Mouse (Mus musculus) kidney, embryonic 15.5 days (tissue): ENCODE measurements around the gene Dmrt1. TPM values are rescaled to one million over a fixed set of nuclear protein-coding genes. Genes with fewer than 3 reads are reported as not detected.

Experiments used
- ATAC-seq: fragments of 200-750 bp; cut with Nextera tagmentation; replicated peaks from 2 replicates; pipeline ENCODE4 v1.8.0; 2017; ENCODE audit warnings: moderate TSS enrichment; ENCODE audit not compliant: low FRiP score
- H3K27ac ChIP-seq: fragments of 300-500 bp; sonication (generic); 2 replicates; pipeline ENCODE4 v1.5.1; 2015; ENCODE audit warnings: mild to moderate bottlenecking, inconsistent platforms
- H3K27me3 ChIP-seq: fragments of 300-500 bp; sonication (generic); 2 replicates; pipeline ENCODE4 v1.6.1; 2015; ENCODE audit warnings: inconsistent platforms
- H3K36me3 ChIP-seq: fragments of 300-500 bp; sonication (generic); 2 replicates; pipeline ENCODE4 v1.6.1; 2015; ENCODE audit warnings: inconsistent platforms
- H3K4me1 ChIP-seq: fragments of 300-500 bp; sonication (generic); 2 replicates; pipeline ENCODE4 v1.6.1; 2015; ENCODE audit warnings: inconsistent platforms
- H3K4me2 ChIP-seq: fragments of 300-500 bp; sonication (generic); 2 replicates; pipeline ENCODE4 v1.6.1; 2015; ENCODE audit warnings: moderate library complexity, mild to moderate bottlenecking, inconsistent platforms
- H3K4me3 ChIP-seq: fragments of 300-500 bp; sonication (generic); replicated peaks from 2 replicates; pipeline ENCODE4 v1.5.1; 2015; ENCODE audit warnings: mild to moderate bottlenecking, inconsistent platforms
- H3K9ac ChIP-seq: fragments of 300-500 bp; sonication (generic); 2 replicates; pipeline ENCODE4 v1.6.1; 2015; ENCODE audit warnings: mild to moderate bottlenecking, inconsistent platforms
- H3K9me3 ChIP-seq: fragments of 300-500 bp; sonication (generic); replicated peaks from 2 replicates; pipeline ENCODE4 v1.6.1; 2016; ENCODE audit warnings: inconsistent platforms
- WGBS: fragments of 180-500 bp; shearing (Covaris S2); methylation state at CpG from one replicate; pipeline ENCODE4 v1.1.7; 2015; ENCODE audit warnings: mixed read lengths; 5-methylcytosine and 5-hydroxymethylcytosine counted together
- polyA plus RNA-seq: library from polyadenylated mRNA; unstranded; fragments of >200 nt; fragmentation: Nextera tagmentation; extraction: Ambion mirVana; gene quantifications from 2 replicates; pipeline ENCODE4 v1.2.1, GENCODE M21; 2015

Dmrt1 gene
- polyA plus RNA-seq, 1 experiment from 2014 or later = not detected

- Histone ChIP-seq H3K9ac (no peak overlapping the region), H3K4me3 (no peak overlapping the region), H3K4me1 (no peaks in the 10 kb centered on the region), H3K36me3 (no peaks in the 10 kb centered on the region), H3K4me2 (no peak overlapping the region), H3K9me3 (no peaks in the 10 kb centered on the region), H3K27me3 (peaks cover 46% of the 10 kb centered on the region), H3K27ac (no peak overlapping the region)
- ATAC-seq = no peak
- WGBS = 86% methylated on average over 6 of the region's 6 CpGs
Observed at GRCm38 (mm10) chr19:25641786-25642185, 136.4 kb downstream of the Dmrt1 start.

GRCm38 (mm10) chr19:25647136-25647535 is 141.7 kb downstream of the Dmrt1 start:
- Histone ChIP-seq H3K36me3 (no peaks in the 10 kb centered on the region), H3K4me3 (no peak overlapping the region), H3K4me1 (no peaks in the 10 kb centered on the region), H3K9ac (no peak overlapping the region), H3K27ac (no peak overlapping the region), H3K27me3 (peaks cover 48% of the 10 kb centered on the region), H3K4me2 (no peak overlapping the region), H3K9me3 (no peaks in the 10 kb centered on the region)
- no peak for ATAC-seq
- 77% methylated on average over 3 of the region's 3 CpGs for WGBS

- no peak overlapping the region for H3K27ac ChIP-seq
- no peaks in the 10 kb centered on the region for H3K4me1 ChIP-seq
- 58% methylated on average over 4 of the region's 4 CpGs for WGBS
Observed at GRCm38 (mm10) chr19:25648701-25649100, 143.3 kb downstream of the Dmrt1 start.

GRCm38 (mm10) chr19:25650474-25650873 is 145.1 kb downstream of the Dmrt1 start:
- WGBS = 44% methylated on average over 10 of the region's 10 CpGs
- Histone ChIP-seq H3K27me3 (peaks cover 77% of the 10 kb centered on the region), H3K27ac (no peak overlapping the region), H3K9ac (no peak overlapping the region), H3K36me3 (no peaks in the 10 kb centered on the region), H3K4me1 (0 out of 2 replicates have a peak, but pooled peaks cover 5% of the 10 kb centered on the region), H3K9me3 (no peaks in the 10 kb centered on the region), H3K4me2 (no peak overlapping the region), H3K4me3 (no peak overlapping the region)
- no peak for ATAC-seq

More at GRCm38 (mm10) chr19:25648701-25649100, 143.3 kb downstream of the Dmrt1 start:
- no peak overlapping the region for H3K4me2 ChIP-seq
- no peak overlapping the region for H3K9ac ChIP-seq
- no peaks in the 10 kb centered on the region for H3K36me3 ChIP-seq
- no peak for ATAC-seq
- H3K4me3 ChIP-seq = no peak overlapping the region
- H3K27me3 ChIP-seq = peaks cover 64% of the 10 kb centered on the region
- H3K9me3 ChIP-seq = no peaks in the 10 kb centered on the region

GRCm38 (mm10) chr19:25652560-25652959 is 147.1 kb downstream of the Dmrt1 start:
- ATAC-seq = no peak
- Histone ChIP-seq H3K36me3 (no peaks in the 10 kb centered on the region), H3K9ac (no peak overlapping the region), H3K4me3 (no peak overlapping the region), H3K27me3 (peaks cover 85% of the 10 kb centered on the region), H3K9me3 (no peaks in the 10 kb centered on the region), H3K4me1 (peaks cover 10% of the 10 kb centered on the region; the same call in 1 of the 2 replicates), H3K4me2 (no peak overlapping the region), H3K27ac (no peak overlapping the region)
- WGBS = 63% methylated on average over 5 of the region's 5 CpGs

Other genes starting within 250 kb of the Dmrt1 start
- gene Dmrt3, start 104.7 kb downstream of the Dmrt1 start, polyA plus RNA-seq = not detected in 2 replicates
- gene Dmrt2, start 166.8 kb downstream of the Dmrt1 start, polyA plus RNA-seq = 2.0 and 2.1 TPM in 2 replicates